Mouse (Mus musculus) lung, embryonic 15.5 days (tissue): ENCODE data around the gene Kctd20. TPM values are rescaled to one million over a fixed set of nuclear protein-coding genes. Genes with fewer than 3 reads are reported as not detected.

ENCODE experiments used
- ATAC-seq: fragments of 200-750 bp; cut with Nextera tagmentation; 2 replicates; pipeline ENCODE4 v1.8.0; 2017; ENCODE audit warnings: moderate number of reproducible peaks, borderline replicate concordance; ENCODE audit not compliant: low FRiP score, low TSS enrichment; ENCODE audit errors: extremely low read depth
- H3K27ac ChIP-seq: fragments of 300-500 bp; sonication (generic); 2 replicates; pipeline ENCODE4 v1.5.1; 2015; ENCODE audit warnings: moderate library complexity, mild to moderate bottlenecking, inconsistent platforms
- H3K27me3 ChIP-seq: fragments of 300-500 bp; sonication (generic); 2 replicates; pipeline ENCODE4 v1.6.1; 2015; ENCODE audit warnings: inconsistent platforms
- H3K36me3 ChIP-seq: fragments of 300-500 bp; sonication (generic); 2 replicates; pipeline ENCODE4 v1.6.1; 2015; ENCODE audit warnings: inconsistent platforms
- H3K4me1 ChIP-seq: fragments of 300-500 bp; sonication (generic); 2 replicates; pipeline ENCODE4 v1.6.1; 2015; ENCODE audit warnings: inconsistent platforms
- H3K4me2 ChIP-seq: fragments of 300-500 bp; sonication (generic); 2 replicates; pipeline ENCODE4 v1.6.1; 2015; ENCODE audit warnings: inconsistent platforms, mild to moderate bottlenecking, moderate library complexity
- H3K4me3 ChIP-seq: fragments of 300-500 bp; sonication (generic); 2 replicates; pipeline ENCODE4 v1.5.1; 2015; ENCODE audit warnings: mild to moderate bottlenecking, inconsistent platforms
- H3K9ac ChIP-seq: fragments of 300-500 bp; sonication (generic); 2 replicates; pipeline ENCODE4 v1.6.1; 2015; ENCODE audit warnings: inconsistent platforms
- H3K9me3 ChIP-seq: fragments of 300-500 bp; sonication (generic); 2 replicates; pipeline ENCODE4 v1.6.1; 2016; ENCODE audit warnings: inconsistent platforms
- WGBS: fragments of 180-500 bp; shearing (Covaris S2); methylation state at CpG from one replicate; pipeline ENCODE4 v1.1.7; 2015; 5-methylcytosine and 5-hydroxymethylcytosine counted together
- polyA plus RNA-seq: library from polyadenylated mRNA; unstranded; fragments of >200 nt; fragmentation: Nextera tagmentation; extraction: Ambion mirVana; gene quantifications from 2 replicates; pipeline ENCODE4 v1.2.1, GENCODE M21; 2015

Gene Kctd20
- polyA plus RNA-seq = 83.4 and 85.2 TPM in 2 replicates

- Histone ChIP-seq H3K4me3 (peak within 1 kb of the TSS; percentile 70), H3K9ac (peak within 1 kb of the TSS; percentile 90), H3K27me3 (no peaks in the 10 kb centered on the region), H3K27ac (peak within 1 kb of the TSS; percentile 95), H3K9me3 (no peaks in the 10 kb centered on the region; the same call in 1 of the 2 replicates), H3K36me3 (no peaks in the 10 kb centered on the region), H3K4me2 (peak within 1 kb of the TSS; percentile 76), H3K4me1 (peaks cover 22% of the 10 kb centered on the region)
- ATAC-seq = peak; percentile 92
- under 1% methylated on average over 65 of the region's 80 CpGs for WGBS
Measured at GRCm38 (mm10) chr17:28951831-28952799, at the start of gene Kctd20. Gene Kctd20 (plus strand): TSS chr17:28951950.

DNA sequence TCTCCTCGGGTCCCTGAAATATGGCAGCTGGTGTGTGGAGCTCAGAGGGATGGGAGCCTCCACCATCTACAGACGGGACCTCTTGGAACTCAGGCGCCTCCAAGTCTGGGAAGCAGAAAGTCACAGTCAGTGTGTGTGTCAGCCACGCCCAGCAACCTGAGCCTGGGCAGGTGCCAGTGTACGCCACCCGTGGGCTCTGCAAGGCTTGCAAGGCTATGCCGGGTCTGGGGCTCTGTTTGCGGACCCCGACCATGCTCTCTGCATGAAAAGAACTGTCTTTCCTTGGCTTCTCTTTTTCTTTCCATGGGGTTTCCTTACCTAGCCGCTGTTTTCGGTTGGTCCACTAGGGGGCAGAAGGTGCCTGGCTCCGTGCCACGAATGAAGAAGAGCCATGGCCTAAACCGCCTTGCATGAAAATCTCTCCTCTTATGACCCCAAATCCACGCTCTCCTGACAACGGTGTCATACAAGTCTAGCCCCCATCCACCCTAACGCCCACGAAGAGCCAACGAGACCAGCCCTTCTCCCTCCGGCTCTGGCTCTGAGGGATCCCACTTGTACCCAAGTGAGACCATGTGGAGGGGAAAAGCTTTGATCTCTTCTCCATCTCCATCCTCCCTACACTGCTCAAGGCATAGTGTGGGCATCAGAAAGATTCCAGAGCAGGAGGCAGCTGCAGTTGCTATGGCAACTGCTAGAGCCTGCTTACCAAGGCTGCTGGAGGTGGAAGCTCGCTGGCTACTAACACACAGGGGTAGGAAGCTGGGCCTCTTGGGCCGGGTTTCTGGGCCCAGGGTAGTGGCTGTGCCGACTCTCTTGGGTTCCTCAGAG lies 47.0 kb upstream of the Kctd20 start:
- H3K36me3 ChIP-seq = no peaks in the 10 kb centered on the region
- H3K9me3 ChIP-seq = no peaks in the 10 kb centered on the region
- H3K4me2 ChIP-seq = no peak overlapping the region
- H3K9ac ChIP-seq = no peak overlapping the region
- H3K27ac ChIP-seq = no peak overlapping the region
- no peak overlapping the region for H3K4me3 ChIP-seq
- peaks cover 7% of the 10 kb centered on the region; the same call in 1 of the 2 replicates for H3K4me1 ChIP-seq
- no peak for ATAC-seq
- H3K27me3 ChIP-seq = no peaks in the 10 kb centered on the region
- 25% methylated on average over 23 of the region's 23 CpGs for WGBS

- no peaks in the 10 kb centered on the region for H3K27me3 ChIP-seq
- no peak overlapping the region for H3K27ac ChIP-seq
- H3K9ac ChIP-seq = no peak overlapping the region
- H3K4me3 ChIP-seq = no peak overlapping the region
- no peak for ATAC-seq
- peaks cover 9% of the 10 kb centered on the region; the same call in 1 of the 2 replicates for H3K4me1 ChIP-seq
- no peaks in the 10 kb centered on the region for H3K9me3 ChIP-seq
- 65% methylated on average over 13 of the region's 13 CpGs for WGBS
- H3K36me3 ChIP-seq = no peaks in the 10 kb centered on the region
- no peak overlapping the region for H3K4me2 ChIP-seq
Measured at GRCm38 (mm10) chr17:28905377-28905916, 46.3 kb upstream of the Kctd20 start.

DNA sequence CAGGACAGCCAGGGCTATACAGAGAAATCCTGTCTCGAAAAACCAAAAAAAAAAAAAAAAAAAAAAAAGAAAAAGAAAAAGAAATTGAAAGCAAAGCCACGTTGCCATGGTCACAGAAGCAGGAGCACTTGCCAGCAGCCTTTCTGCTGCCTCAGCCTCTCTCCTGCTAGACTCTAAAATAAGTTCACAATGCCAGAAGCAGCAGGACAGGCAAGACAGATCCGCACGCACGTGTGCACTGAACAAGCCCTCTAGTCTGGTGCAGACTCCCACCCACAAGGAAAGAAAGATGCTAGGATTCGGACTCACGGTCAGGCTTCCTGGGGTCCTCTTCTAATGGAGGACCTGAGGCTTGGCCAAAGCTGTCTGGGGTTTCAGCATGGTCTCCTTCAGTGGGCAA lies 43.8 kb upstream of the Kctd20 start:
- H3K9me3 ChIP-seq = no peaks in the 10 kb centered on the region
- no peaks in the 10 kb centered on the region for H3K36me3 ChIP-seq
- H3K4me1 ChIP-seq = peaks cover 9% of the 10 kb centered on the region; the same call in 1 of the 2 replicates
- H3K27ac ChIP-seq = no peak overlapping the region
- no peak overlapping the region for H3K9ac ChIP-seq
- no peak for ATAC-seq
- no peaks in the 10 kb centered on the region for H3K27me3 ChIP-seq
- WGBS = 71% methylated on average over 7 of the region's 7 CpGs
- no peak overlapping the region for H3K4me2 ChIP-seq
- no peak overlapping the region for H3K4me3 ChIP-seq

DNA sequence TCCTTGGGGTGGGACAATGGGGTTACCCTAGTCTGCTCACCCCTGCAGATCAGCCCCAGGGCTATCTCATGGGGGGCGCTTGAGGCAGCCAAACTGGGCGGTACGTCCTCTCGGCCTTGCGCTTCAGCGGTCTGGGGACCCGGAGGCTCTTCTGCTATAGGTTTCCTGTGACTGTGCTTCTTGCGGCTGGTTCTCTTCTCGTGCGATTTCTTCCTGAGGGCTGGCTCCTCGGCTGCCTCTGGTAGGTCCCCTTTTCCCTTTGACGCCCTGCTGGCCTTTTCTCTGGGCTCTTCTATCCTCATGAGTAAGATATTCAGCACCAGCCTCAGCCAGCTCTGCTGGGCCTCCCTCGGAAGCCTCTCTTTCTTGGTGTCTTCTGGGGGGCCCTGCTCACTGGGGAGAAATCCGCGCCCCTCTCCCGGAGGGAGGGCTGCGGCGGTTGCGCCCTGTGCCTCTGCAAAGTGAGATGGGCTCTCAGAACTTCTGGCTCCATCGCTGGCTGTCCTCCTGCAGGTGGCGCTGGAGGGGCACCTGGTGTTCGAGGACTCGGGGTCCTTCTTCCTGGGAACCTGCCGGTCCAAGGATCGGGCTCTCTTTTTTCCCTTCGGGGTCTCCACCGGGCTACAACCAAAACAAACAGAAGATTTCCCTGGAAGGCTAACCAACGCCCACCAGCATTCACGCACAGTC lies 42.4 kb upstream of the Kctd20 start:
- ATAC-seq = no peak; the same call in 1 of the 2 replicates
- H3K4me3 ChIP-seq = peak overlapping the region; percentile 19; the same call in 1 of the 2 replicates
- peak overlapping the region; percentile 48 for H3K4me2 ChIP-seq
- H3K9ac ChIP-seq = no peak overlapping the region
- H3K9me3 ChIP-seq = no peaks in the 10 kb centered on the region
- no peaks in the 10 kb centered on the region for H3K27me3 ChIP-seq
- WGBS = 5% methylated on average over 29 of the region's 29 CpGs
- no peaks in the 10 kb centered on the region for H3K36me3 ChIP-seq
- H3K27ac ChIP-seq = no peak overlapping the region
- H3K4me1 ChIP-seq = peaks cover 11% of the 10 kb centered on the region; the same call in 1 of the 2 replicates

DNA sequence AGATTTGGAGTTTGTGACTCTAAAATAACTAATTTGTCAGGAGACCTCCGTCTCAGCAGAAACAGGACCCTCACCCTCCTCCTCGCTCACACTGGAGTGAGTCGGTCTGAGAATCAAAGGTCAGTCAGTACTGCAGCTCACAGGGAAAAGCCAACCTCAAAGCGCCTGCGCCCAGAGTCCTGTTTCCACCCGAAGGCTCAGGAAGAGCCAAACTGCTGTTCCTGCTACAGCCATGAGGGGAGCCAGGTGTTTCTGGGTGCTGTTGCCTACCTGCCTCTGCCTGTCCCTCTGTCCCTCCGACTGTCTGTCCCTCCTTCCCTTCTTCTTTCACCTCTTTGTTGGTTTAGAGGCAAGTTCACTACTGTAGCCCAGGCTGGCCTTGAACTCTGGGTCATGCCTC lies 41.6 kb upstream of the Kctd20 start:
- Histone ChIP-seq H3K36me3 (no peaks in the 10 kb centered on the region), H3K27me3 (no peaks in the 10 kb centered on the region), H3K27ac (no peak overlapping the region), H3K4me3 (no peak overlapping the region), H3K9me3 (no peaks in the 10 kb centered on the region), H3K9ac (no peak overlapping the region), H3K4me1 (peaks cover 11% of the 10 kb centered on the region; the same call in 1 of the 2 replicates), H3K4me2 (no peak overlapping the region; the same call in 1 of the 2 replicates)
- ATAC-seq = no peak
- 28% methylated on average over 7 of the region's 7 CpGs for WGBS

DNA sequence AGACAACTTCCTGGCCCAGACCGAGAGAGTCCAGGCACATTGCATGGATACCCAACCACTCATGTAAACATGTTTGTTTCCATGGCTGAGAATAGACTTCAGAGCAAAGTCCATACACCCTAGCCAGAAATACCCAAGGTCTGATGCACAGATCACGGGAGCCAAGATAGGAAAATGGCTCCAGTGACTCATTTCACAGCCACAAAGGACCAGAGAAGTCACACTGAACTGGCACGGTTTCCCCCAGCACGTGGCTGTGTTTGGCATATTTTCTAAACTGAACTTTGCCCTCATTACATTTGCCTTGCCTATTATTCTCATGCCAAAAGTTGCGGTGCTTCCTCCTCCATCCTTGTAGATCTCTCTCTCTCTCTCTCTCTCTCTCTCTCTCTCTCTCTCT lies 38.5 kb upstream of the Kctd20 start:
- no peak for ATAC-seq
- Histone ChIP-seq H3K9me3 (no peaks in the 10 kb centered on the region), H3K4me3 (no peak overlapping the region), H3K36me3 (no peaks in the 10 kb centered on the region), H3K27me3 (no peaks in the 10 kb centered on the region), H3K9ac (no peak overlapping the region), H3K27ac (no peak overlapping the region), H3K4me1 (peaks cover 11% of the 10 kb centered on the region; the same call in 1 of the 2 replicates), H3K4me2 (no peak overlapping the region)
- 39% methylated on average over 5 of the region's 5 CpGs for WGBS

GRCm38 (mm10) chr17:28913940-28914339 lies 37.8 kb upstream of the Kctd20 start:
- Histone ChIP-seq H3K27me3 (no peaks in the 10 kb centered on the region), H3K36me3 (no peaks in the 10 kb centered on the region), H3K27ac (no peak overlapping the region), H3K9me3 (no peaks in the 10 kb centered on the region), H3K9ac (no peak overlapping the region), H3K4me3 (no peak overlapping the region), H3K4me1 (peaks cover 11% of the 10 kb centered on the region; the same call in 1 of the 2 replicates), H3K4me2 (no peak overlapping the region)
- WGBS = 43% methylated on average over 6 of the region's 6 CpGs
- ATAC-seq = no peak

DNA sequence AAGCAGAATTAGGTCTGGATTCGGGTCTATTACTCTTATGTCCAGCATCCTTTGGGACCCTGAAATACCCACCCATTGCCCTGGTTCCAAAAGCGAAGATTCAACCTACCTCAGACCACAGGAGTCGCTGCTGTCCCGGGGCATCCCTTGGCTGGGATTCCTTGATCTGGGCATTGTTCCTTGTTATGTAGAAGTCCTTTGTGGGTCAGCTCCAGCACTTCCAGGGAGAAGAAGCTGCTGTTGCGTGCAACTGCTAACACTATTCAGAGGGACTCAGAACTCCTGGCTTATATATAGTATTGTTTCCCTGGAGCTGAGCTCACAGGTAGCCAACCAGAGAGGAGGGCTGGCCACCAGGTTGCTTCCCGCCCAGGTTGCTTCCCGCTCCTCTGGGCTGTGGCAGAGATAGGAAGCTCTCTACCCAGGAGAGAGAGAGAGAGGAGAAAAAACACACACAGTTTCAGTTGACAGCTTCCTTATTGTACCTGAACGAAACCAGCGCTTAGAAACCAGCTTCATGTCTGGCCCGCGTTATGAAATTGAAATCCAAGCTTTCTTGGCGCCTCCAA lies 36.6 kb upstream of the Kctd20 start, which contains the start of gene 4930539E08Rik:
Gene 4930539E08Rik, minus strand, starts transcription at position 265 of the 569 bp plus-strand sequence.
- ATAC-seq = no peak
- no peak within 1 kb of the TSS for H3K4me3 ChIP-seq
- H3K9ac ChIP-seq = no peak within 1 kb of the TSS
- 0 out of 2 replicates have a peak, but pooled peaks cover 2% of the 10 kb centered on the region for H3K4me1 ChIP-seq
- WGBS = 63% methylated on average over 12 of the region's 12 CpGs
- H3K9me3 ChIP-seq = no peaks in the 10 kb centered on the region
- no peak within 1 kb of the TSS for H3K4me2 ChIP-seq
- no peak within 1 kb of the TSS for H3K27ac ChIP-seq
- H3K36me3 ChIP-seq = no peaks in the 10 kb centered on the region
- no peaks in the 10 kb centered on the region for H3K27me3 ChIP-seq

- Histone ChIP-seq H3K4me1 (0 out of 2 replicates have a peak, but pooled peaks cover 2% of the 10 kb centered on the region), H3K9ac (no peak overlapping the region), H3K9me3 (no peaks in the 10 kb centered on the region), H3K36me3 (no peaks in the 10 kb centered on the region), H3K27me3 (no peaks in the 10 kb centered on the region), H3K4me3 (no peak overlapping the region), H3K4me2 (no peak overlapping the region), H3K27ac (no peak overlapping the region)
- no peak for ATAC-seq
- WGBS = 88% methylated on average over 1 of the region's 1 CpGs
Measured at GRCm38 (mm10) chr17:28916520-28916919, 35.2 kb upstream of the Kctd20 start.
